Comparison of ENCODE assay signal across 8 mouse cellular contexts in the genomic region with DNA sequence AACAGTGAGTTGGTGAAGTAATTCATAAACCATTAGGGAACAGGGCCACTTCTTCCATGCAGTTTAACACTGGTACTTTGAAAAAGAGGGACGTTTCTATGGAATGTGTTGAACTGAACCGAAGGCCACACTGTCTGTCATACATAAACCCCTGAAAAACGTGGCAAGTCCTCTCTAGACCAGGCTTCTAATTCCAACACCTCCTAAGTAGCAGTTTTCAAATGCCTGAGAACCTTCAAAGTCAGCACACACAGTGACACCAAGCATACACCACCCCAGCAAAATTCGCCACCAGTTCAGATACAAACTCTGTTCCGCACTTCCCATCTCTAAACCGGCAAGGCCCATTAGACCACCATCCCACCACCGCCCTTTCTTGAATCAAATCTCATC. TPM values are rescaled to one million over a fixed set of nuclear protein-coding genes. Genes with fewer than 3 reads are reported as not detected.
DNase-seq lines count a peak whose midpoint lies in the region; ATAC-seq and TF ChIP-seq lines count a peak whose summit lies in the region.

No protein-coding gene starts in this region.

- H3K4me2 ChIP-seq in liver, embryonic 11.5 days, result peak overlapping the region; percentile 87

- H3K27me3 ChIP-seq in liver, embryonic 11.5 days (replicated peaks; ENCODE audit: control insufficient read depth, insufficient read depth, low read length), result no peaks in the 10 kb centered on the region

- H3K36me3 ChIP-seq in liver, embryonic 11.5 days (ENCODE audit: control insufficient read depth, insufficient read depth, low read length), result peaks cover 20% of the 10 kb centered on the region

- 4% methylated on average over 7 of the region's 7 CpGs for WGBS in liver, embryonic 11.5 days

- ATAC-seq in liver, embryonic 11.5 days (replicated peaks; ENCODE audit: low FRiP score), result no peak

- peaks cover 24% of the 10 kb centered on the region for H3K4me1 ChIP-seq in liver, embryonic 11.5 days (replicated peaks; ENCODE audit: control insufficient read depth, insufficient read depth, low read length)

- peak overlapping the region; percentile 95 for H3K4me3 ChIP-seq in gastrocnemius, adult 2 months
- H3K4me3 ChIP-seq in liver, embryonic 11.5 days (ENCODE audit: low read depth, low read length), result peak overlapping the region; percentile 98

- no peak for DNase-seq in gastrocnemius, adult 2 months
- no peak for DNase-seq in gastrocnemius, postnatal 10 days
- peak; percentile 9 for DNase-seq in thymus, postnatal 0 days (ENCODE audit: low spot score)
- no peak for DNase-seq in thymus, postnatal 14 days
- no peak for DNase-seq in liver, embryonic 11.5 days (ENCODE audit: low spot score)
- no peak for DNase-seq in frontal cortex, adult 2 months (ENCODE audit: extremely low spot score in 1 of 2, low spot score in 1 of 2)
- no peak for DNase-seq in ovary, postnatal 14 days (ENCODE audit: low spot score)
- DNase-seq in layer of hippocampus, postnatal 14 days (ENCODE audit: low spot score in 2 of 2), result no peak

- H3K9me3 ChIP-seq in liver, embryonic 11.5 days (ENCODE audit: control insufficient read depth, low read length), result no peaks in the 10 kb centered on the region

- H3K27ac ChIP-seq in gastrocnemius, adult 2 months, result peak overlapping the region; percentile 98
- peak overlapping the region; percentile 92 for H3K27ac ChIP-seq in liver, embryonic 11.5 days (ENCODE audit: low read depth, low read length)

- H3K9ac ChIP-seq in liver, embryonic 11.5 days (ENCODE audit: low read depth, low read length), result peak overlapping the region; percentile 95

- intact Hi-C loops in gastrocnemius, adult 2 months (cut with DNase I), result no loop called here

- TF ChIP-seq CTCF in gastrocnemius, adult 2 months (IDR thresholded peaks at IDR 0.05), result no peak

RNA-seq across cellular contexts. Expression of a gene that starts 0.8 kb away (rescaled TPM):
- total RNA-seq in gastrocnemius, adult 2 months (2021), result 100 to 1,000 TPM in 1 of 2 experiments, 10 to 100 TPM in 1; 95.3 to 106 TPM
- 10 to 100 TPM; 83.1 to 84.4 TPM for total RNA-seq in gastrocnemius, postnatal 10 days (2021)
- 140 and 164 TPM in 2 replicates for polyA plus RNA-seq in thymus, postnatal 0 days (2015; fragmentation: Nextera tagmentation; extraction: Ambion mirVana)
- polyA plus RNA-seq in liver, embryonic 11.5 days (2014; fragmentation: Nextera tagmentation; extraction: Ambion mirVana), result 80.1 and 83.2 TPM in 2 replicates
- 32.9 and 35.5 TPM in 2 replicates for polyA plus RNA-seq in frontal cortex, adult 2 months (2012; rRNA removed)
- total RNA-seq in layer of hippocampus, postnatal 14 days (2021), result 10 to 100 TPM; 65.9 to 72.8 TPM

RNA-seq across cellular contexts. Expression of a gene that starts 5.2 kb away (rescaled TPM):
- total RNA-seq in gastrocnemius, adult 2 months (2021), result 10 to 100 TPM; 50.3 to 53.0 TPM
- total RNA-seq in gastrocnemius, postnatal 10 days (2021), result 10 to 100 TPM; 32.2 to 34.6 TPM
- polyA plus RNA-seq in thymus, postnatal 0 days (2015; fragmentation: Nextera tagmentation; extraction: Ambion mirVana), result 16.1 and 16.2 TPM in 2 replicates
- 38.8 and 39.5 TPM in 2 replicates for polyA plus RNA-seq in liver, embryonic 11.5 days (2014; fragmentation: Nextera tagmentation; extraction: Ambion mirVana)
- polyA plus RNA-seq in frontal cortex, adult 2 months (2012; rRNA removed), result 87.5 and 91.4 TPM in 2 replicates
- total RNA-seq in layer of hippocampus, postnatal 14 days (2021), result 10 to 100 TPM; 49.2 to 49.5 TPM

RNA-seq across cellular contexts. Expression of a gene that starts 28.0 kb away (rescaled TPM):
- 10 to 100 TPM in 1 of 2 experiments, 1 to 10 TPM in 1; 9.8 to 10.2 TPM for total RNA-seq in gastrocnemius, adult 2 months (2021)
- 10 to 100 TPM; 13.7 to 15.9 TPM for total RNA-seq in gastrocnemius, postnatal 10 days (2021)
- polyA plus RNA-seq in thymus, postnatal 0 days (2015; fragmentation: Nextera tagmentation; extraction: Ambion mirVana), result 14.5 and 16.9 TPM in 2 replicates
- 25.7 and 26.0 TPM in 2 replicates for polyA plus RNA-seq in liver, embryonic 11.5 days (2014; fragmentation: Nextera tagmentation; extraction: Ambion mirVana)
- polyA plus RNA-seq in frontal cortex, adult 2 months (2012; rRNA removed), result 28.1 TPM in 2 replicates
- total RNA-seq in layer of hippocampus, postnatal 14 days (2021), result 10 to 100 TPM; 26.4 to 29.2 TPM

RNA-seq across cellular contexts. Expression of a gene that starts 38.9 kb away (rescaled TPM):
- total RNA-seq in gastrocnemius, adult 2 months (2021), result not detected
- total RNA-seq in gastrocnemius, postnatal 10 days (2021), result not detected
- polyA plus RNA-seq in thymus, postnatal 0 days (2015; fragmentation: Nextera tagmentation; extraction: Ambion mirVana), result 0.18 TPM in 1 of 2 replicates, not detected in the other
- polyA plus RNA-seq in liver, embryonic 11.5 days (2014; fragmentation: Nextera tagmentation; extraction: Ambion mirVana), result 4.9 and 5.1 TPM in 2 replicates
- polyA plus RNA-seq in frontal cortex, adult 2 months (2012; rRNA removed), result 0.04 and 0.06 TPM in 2 replicates
- total RNA-seq in layer of hippocampus, postnatal 14 days (2021), result not detected

RNA-seq across cellular contexts. Expression of a gene that starts 45.7 kb away (rescaled TPM):
- total RNA-seq in gastrocnemius, adult 2 months (2021), result 10 to 100 TPM; 78.3 to 78.7 TPM
- total RNA-seq in gastrocnemius, postnatal 10 days (2021), result 10 to 100 TPM; 68.5 to 86.9 TPM
- polyA plus RNA-seq in thymus, postnatal 0 days (2015; fragmentation: Nextera tagmentation; extraction: Ambion mirVana), result 19.9 and 24.8 TPM in 2 replicates
- polyA plus RNA-seq in liver, embryonic 11.5 days (2014; fragmentation: Nextera tagmentation; extraction: Ambion mirVana), result 23.8 and 26.0 TPM in 2 replicates
- 256 and 323 TPM in 2 replicates for polyA plus RNA-seq in frontal cortex, adult 2 months (2012; rRNA removed)
- 100 to 1,000 TPM; 171 to 197 TPM for total RNA-seq in layer of hippocampus, postnatal 14 days (2021)
